In the genomic region with DNA sequence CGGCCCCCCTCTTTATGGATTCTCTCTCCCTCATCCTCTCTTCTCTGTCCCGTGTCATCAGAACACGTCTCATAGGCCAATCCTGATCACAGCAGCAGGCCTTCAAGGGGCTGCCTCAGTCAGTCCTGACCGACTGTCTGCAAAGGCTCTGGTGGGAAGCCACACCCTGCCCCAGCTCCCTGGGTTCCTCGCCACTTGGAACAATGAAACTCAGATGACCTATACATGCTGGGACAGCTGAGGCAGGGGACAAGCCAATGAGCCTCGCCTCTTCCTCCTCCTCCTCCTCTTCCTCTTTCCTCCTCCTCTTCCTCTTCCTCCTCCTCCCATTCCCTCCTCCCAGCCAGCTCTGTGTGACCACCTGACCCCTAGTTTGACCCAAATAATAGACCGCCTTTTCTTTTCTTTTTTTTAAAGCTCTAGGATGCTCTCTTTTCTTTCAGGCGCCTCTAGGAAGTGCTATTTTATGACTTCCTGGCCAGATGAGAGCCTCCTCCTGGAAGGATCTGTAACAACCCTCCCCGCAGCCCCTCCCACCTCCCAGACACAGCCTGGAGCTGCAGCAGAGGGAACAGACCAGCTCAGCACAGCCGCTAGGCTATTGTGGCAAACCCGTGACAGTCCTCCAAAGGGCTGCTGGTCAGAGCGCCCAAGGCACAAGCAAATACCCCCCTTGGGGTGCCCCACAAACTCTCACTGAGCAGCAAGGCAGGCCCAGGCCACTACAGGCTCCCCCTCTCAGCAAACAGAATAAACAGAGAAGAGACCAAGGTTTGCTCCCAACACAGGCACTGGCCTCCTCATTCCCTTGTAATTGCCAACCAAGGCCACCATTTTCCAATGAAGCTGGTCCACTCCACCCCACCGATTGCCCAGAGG, we compare ENCODE assay signal across 8 mouse cellular contexts. TPM values are rescaled to one million over a fixed set of nuclear protein-coding genes. Genes with fewer than 3 reads are reported as not detected.
DNase-seq lines count a peak whose midpoint lies in the region; ATAC-seq and TF ChIP-seq lines count a peak whose summit lies in the region.

No protein-coding gene starts in this region.

- no peaks in the 10 kb centered on the region for H3K9me3 ChIP-seq in embryonic facial prominence, embryonic 14.5 days (ENCODE audit: control insufficient read depth, low read length)
- no peaks in the 10 kb centered on the region for H3K9me3 ChIP-seq in heart, embryonic 11.5 days (replicated peaks; ENCODE audit: control insufficient read depth, low read length)
- no peaks in the 10 kb centered on the region for H3K9me3 ChIP-seq in kidney, embryonic 16.5 days (ENCODE audit: low read length)
- H3K9me3 ChIP-seq in liver, embryonic 13.5 days (replicated peaks) = no peaks in the 10 kb centered on the region

- TF ChIP-seq CTCF in spleen, adult 2 months (IDR thresholded peaks at IDR 0.05; ENCODE audit: extremely low read depth, insufficient read depth, insufficient read length, insufficient replicate concordance) = no peak

- H3K27me3 ChIP-seq in spleen, adult 2 months (ENCODE audit: control insufficient read depth, insufficient read depth, low read length) = no peaks in the 10 kb centered on the region
- H3K27me3 ChIP-seq in embryonic facial prominence, embryonic 14.5 days (replicated peaks; ENCODE audit: control insufficient read depth, insufficient read depth, low read length) = no peaks in the 10 kb centered on the region
- H3K27me3 ChIP-seq in heart, embryonic 11.5 days (ENCODE audit: control insufficient read depth, insufficient read depth, low read length) = no peaks in the 10 kb centered on the region
- H3K27me3 ChIP-seq in kidney, embryonic 16.5 days (ENCODE audit: insufficient read depth, low read length) = no peaks in the 10 kb centered on the region
- H3K27me3 ChIP-seq in liver, embryonic 13.5 days = no peaks in the 10 kb centered on the region

- TF ChIP-seq POLR2A in spleen, adult 2 months (IDR thresholded peaks at IDR 0.05; ENCODE audit: low read depth, low read length) = no peak

- H3K4me3 ChIP-seq in spleen, adult 2 months (ENCODE audit: extremely low read depth, insufficient read depth, insufficient read length) = no peak overlapping the region
- H3K4me3 ChIP-seq in embryonic facial prominence, embryonic 14.5 days (ENCODE audit: low read depth, low read length) = no peak overlapping the region
- H3K4me3 ChIP-seq in heart, embryonic 11.5 days (ENCODE audit: low read depth, low read length) = no peak overlapping the region
- H3K4me3 ChIP-seq in kidney, embryonic 16.5 days (ENCODE audit: low read length) = peak overlapping the region; percentile 4; the same call in 1 of the 2 replicates
- H3K4me3 ChIP-seq in liver, embryonic 13.5 days (replicated peaks) = no peak overlapping the region

- H3K36me3 ChIP-seq in spleen, adult 2 months (ENCODE audit: control insufficient read depth, insufficient read depth, low read length) = peaks cover 28% of the 10 kb centered on the region
- H3K36me3 ChIP-seq in embryonic facial prominence, embryonic 14.5 days (ENCODE audit: control insufficient read depth, insufficient read depth, low read length) = peaks cover 18% of the 10 kb centered on the region
- H3K36me3 ChIP-seq in heart, embryonic 11.5 days (ENCODE audit: control insufficient read depth, insufficient read depth, low read length) = peaks cover 9% of the 10 kb centered on the region
- H3K36me3 ChIP-seq in kidney, embryonic 16.5 days (ENCODE audit: insufficient read depth, low read length) = peaks cover 12% of the 10 kb centered on the region
- H3K36me3 ChIP-seq in liver, embryonic 13.5 days = peaks cover 94% of the 10 kb centered on the region

- ATAC-seq in embryonic facial prominence, embryonic 14.5 days (ENCODE audit: low read depth) = peak; percentile 70
- 0 out of 2 replicates have a peak, but pooled peaks have one; percentile 67 for ATAC-seq in heart, embryonic 11.5 days (replicated peaks; ENCODE audit: insufficient number of reproducible peaks, low FRiP score, low TSS enrichment)
- peak; percentile 88 for ATAC-seq in kidney, embryonic 16.5 days (ENCODE audit: low FRiP score, low TSS enrichment)
- ATAC-seq in liver, embryonic 13.5 days (ENCODE audit: low read depth) = peak; percentile 44

- 65% methylated on average over 13 of the region's 13 CpGs for WGBS in spleen, adult 2 months
- 32% methylated on average over 13 of the region's 13 CpGs for WGBS in embryonic facial prominence, embryonic 14.5 days
- WGBS in heart, embryonic 11.5 days (ENCODE audit: insufficient replicate concordance) = 43% methylated on average over 13 of the region's 13 CpGs
- WGBS in kidney, embryonic 16.5 days = 15% methylated on average over 13 of the region's 13 CpGs
- 61% methylated on average over 13 of the region's 13 CpGs for WGBS in liver, embryonic 13.5 days (ENCODE audit: insufficient replicate concordance)

- H3K4me1 ChIP-seq in spleen, adult 2 months (ENCODE audit: control insufficient read depth, insufficient read depth, insufficient read length) = peaks cover 20% of the 10 kb centered on the region
- H3K4me1 ChIP-seq in embryonic facial prominence, embryonic 14.5 days (ENCODE audit: control insufficient read depth, insufficient read depth, low read length) = peaks cover 65% of the 10 kb centered on the region
- peaks cover 71% of the 10 kb centered on the region for H3K4me1 ChIP-seq in heart, embryonic 11.5 days (ENCODE audit: control insufficient read depth, insufficient read depth, low read length)
- H3K4me1 ChIP-seq in kidney, embryonic 16.5 days (ENCODE audit: insufficient read depth, low read length) = peaks cover 70% of the 10 kb centered on the region
- peaks cover 79% of the 10 kb centered on the region for H3K4me1 ChIP-seq in liver, embryonic 13.5 days (replicated peaks)

- peak overlapping the region; percentile 22 for H3K9ac ChIP-seq in embryonic facial prominence, embryonic 14.5 days (ENCODE audit: low read depth, low read length)
- H3K9ac ChIP-seq in heart, embryonic 11.5 days (ENCODE audit: low read depth, low read length) = peak overlapping the region; percentile 65
- H3K9ac ChIP-seq in kidney, embryonic 16.5 days (replicated peaks; ENCODE audit: low read length) = peak overlapping the region; percentile 65
- H3K9ac ChIP-seq in liver, embryonic 13.5 days = peak overlapping the region; percentile 49

- DNase-seq in spleen, adult 2 months (ENCODE audit: low read depth in 1 of 2, low spot score in 2 of 2) = peak in 1 of 2 experiments; percentile 20
- no peak for DNase-seq in spleen, adult 12 weeks (ENCODE audit: low spot score)
- peak; percentile 89 for DNase-seq in embryonic facial prominence, embryonic 14.5 days (ENCODE audit: low spot score)
- no peak for DNase-seq in liver, embryonic 13.5 days
- peak; percentile 65 for DNase-seq in neural tube, embryonic 10.5 days (ENCODE audit: extremely low spot score, low spot score)
- no peak for DNase-seq in c-Kit-positive CD71-positive TER-119-positive erythroid progenitor cells, embryonic 14.5 days (ENCODE audit: low spot score)

- peak overlapping the region; percentile 35 for H3K4me2 ChIP-seq in embryonic facial prominence, embryonic 14.5 days (ENCODE audit: low read depth, low read length)
- peak overlapping the region; percentile 37 for H3K4me2 ChIP-seq in heart, embryonic 11.5 days
- peak overlapping the region; percentile 35 for H3K4me2 ChIP-seq in kidney, embryonic 16.5 days (replicated peaks; ENCODE audit: low read depth, low read length)
- 0 out of 2 replicates have a peak overlapping the region, but pooled peaks have one; percentile 17 for H3K4me2 ChIP-seq in liver, embryonic 13.5 days

- H3K27ac ChIP-seq in spleen, adult 2 months (ENCODE audit: insufficient read depth, low read length) = peak overlapping the region; percentile 56
- peak overlapping the region; percentile 82 for H3K27ac ChIP-seq in embryonic facial prominence, embryonic 14.5 days (replicated peaks; ENCODE audit: low read depth, low read length)
- peak overlapping the region; percentile 86 for H3K27ac ChIP-seq in heart, embryonic 11.5 days (ENCODE audit: low read depth, low read length)
- H3K27ac ChIP-seq in kidney, embryonic 16.5 days (ENCODE audit: low read length) = peak overlapping the region; percentile 97
- peak overlapping the region; percentile 73 for H3K27ac ChIP-seq in liver, embryonic 13.5 days

RNA-seq across cellular contexts. Expression of a gene that starts 24.1 kb away (rescaled TPM):
- 25.0 and 25.4 TPM in 2 replicates for polyA plus RNA-seq in spleen, adult 2 months (2012; rRNA removed)
- polyA plus RNA-seq in embryonic facial prominence, embryonic 14.5 days (2014; fragmentation: Nextera tagmentation; extraction: Ambion mirVana) = 28.6 and 32.7 TPM in 2 replicates
- 39.6 and 47.6 TPM in 2 replicates for polyA plus RNA-seq in heart, embryonic 11.5 days (2014; fragmentation: Nextera tagmentation; extraction: Ambion mirVana)
- 58.2 and 69.4 TPM in 2 replicates for polyA plus RNA-seq in kidney, embryonic 16.5 days (2015; fragmentation: Nextera tagmentation; extraction: Ambion mirVana)
- polyA plus RNA-seq in liver, embryonic 13.5 days (2015; fragmentation: Nextera tagmentation; extraction: Ambion mirVana) = 26.5 and 28.3 TPM in 2 replicates

Comparison
In these comparisons a context has a peak if more than half of its experiments do, and no peak if none do; other contexts are left out.
1. DNase-seq: peak in embryonic facial prominence, embryonic 14.5 days (single experiment) and neural tube, embryonic 10.5 days (single experiment); none in spleen, adult 12 weeks (single experiment), liver, embryonic 13.5 days (single experiment) and c-Kit-positive CD71-positive TER-119-positive erythroid progenitor cells, embryonic 14.5 days (single experiment).
2. Peak in every context shown above with its lines, with median percentiles within 50 percentile points of each other: H3K27ac ChIP-seq, ATAC-seq, H3K4me2 ChIP-seq and H3K9ac ChIP-seq.